Mouse (Mus musculus): ENCODE results near the gene Sco2. TPM values are rescaled to one million over a fixed set of nuclear protein-coding genes. Genes with fewer than 3 reads are reported as not detected.
A peak's percentile ranks its signal among the peaks of the same experiment; 100 is the strongest.

The Sco2 gene
- polyA plus RNA-seq, 1 experiment from 2014 or later: 20.2 TPM

- Histone ChIP-seq H3K4me1 (ENCODE audit: control insufficient read depth, insufficient read depth, low read depth, low read length) (peaks cover 30% of the 10 kb centered on the region), H3K4me2 (ENCODE audit: low read length) (peak overlapping the region; percentile 89), H3K9ac (ENCODE audit: low read depth, low read length) (peak overlapping the region; percentile 77), H3K27ac (ENCODE audit: low read depth, low read length) (peak overlapping the region; percentile 83), H3K4me3 (ENCODE audit: low read length) (peak overlapping the region; percentile 56), H3K27me3 (replicated peaks; ENCODE audit: control insufficient read depth, insufficient read depth, low read length) (no peaks in the 10 kb centered on the region), H3K36me3 (ENCODE audit: control insufficient read depth, insufficient read depth, low read length) (peaks cover 22% of the 10 kb centered on the region), H3K9me3 (ENCODE audit: control insufficient read depth, low read length) (no peaks in the 10 kb centered on the region)
- WGBS: under 1% methylated on average over 15 of the region's 15 CpGs
- ATAC-seq: peak; percentile 37
Observed at GRCm38 (mm10) chr15:89356372-89356771, 17.3 kb downstream of the Sco2 start.

DNA sequence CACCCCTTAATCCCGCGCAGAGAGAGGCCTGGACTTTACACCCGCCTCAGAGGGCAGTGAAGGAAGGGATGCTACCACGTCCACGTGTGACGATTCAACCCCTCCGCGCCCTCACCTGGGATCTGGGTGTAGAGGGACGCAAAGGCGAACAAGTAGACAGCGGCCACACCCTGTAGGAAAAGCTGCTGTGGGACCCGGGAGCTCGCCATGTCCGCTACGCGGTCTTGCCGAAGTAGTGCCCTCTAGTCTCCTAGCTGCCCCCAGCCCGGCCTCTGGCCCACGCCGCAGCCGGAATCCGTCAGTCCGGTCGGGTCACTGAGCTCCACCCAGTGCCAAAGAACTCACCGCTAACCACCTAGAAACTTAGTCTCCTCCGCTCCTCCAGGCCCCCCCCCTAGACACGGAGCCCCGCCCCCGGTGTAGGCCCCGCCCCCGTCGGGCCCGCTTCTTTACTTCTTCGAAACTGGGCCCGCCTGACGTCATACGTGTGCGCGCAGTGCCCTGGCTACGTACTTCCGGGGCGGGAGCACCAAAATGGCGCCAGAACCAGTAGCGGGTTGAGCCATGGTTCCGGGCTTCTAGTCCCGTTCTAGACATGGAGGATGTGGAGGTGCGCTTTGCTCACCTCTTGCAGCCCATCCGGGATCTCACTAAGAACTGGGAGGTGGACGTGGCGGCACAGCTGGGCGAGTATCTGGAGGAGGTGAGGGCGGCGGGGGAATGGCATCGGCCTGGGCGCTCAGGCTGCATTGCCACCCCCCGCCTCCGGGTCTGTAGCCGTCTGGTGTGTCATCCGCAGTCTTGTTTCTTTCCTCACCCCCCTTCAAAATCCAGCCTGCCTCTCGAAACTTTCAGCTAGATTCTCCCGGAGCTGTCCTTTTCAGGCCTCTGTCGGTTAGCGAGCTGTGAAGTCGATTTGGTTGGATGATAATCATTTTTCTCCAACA lies 18.1 kb downstream of the Sco2 start, which contains the start of the genes Lmf2 and Ncaph2:
Lmf2 (minus strand) TSS at position 419 of the 947 bp plus-strand sequence.
Ncaph2 (plus strand) TSS at position 479 of the 947 bp plus-strand sequence.
- no peaks in the 10 kb centered on the region for H3K9me3 ChIP-seq (ENCODE audit: control insufficient read depth, low read length)
- peak within 1 kb of the TSS; percentile 89 for H3K4me2 ChIP-seq (ENCODE audit: low read length)
- peak within 1 kb of the TSS; percentile 56 for H3K4me3 ChIP-seq (ENCODE audit: low read length)
- no peaks in the 10 kb centered on the region for H3K27me3 ChIP-seq (replicated peaks; ENCODE audit: control insufficient read depth, insufficient read depth, low read length)
- H3K36me3 ChIP-seq (ENCODE audit: control insufficient read depth, insufficient read depth, low read length): peaks cover 22% of the 10 kb centered on the region
- peak within 1 kb of the TSS; percentile 83 for H3K27ac ChIP-seq (ENCODE audit: low read depth, low read length)
- peaks cover 30% of the 10 kb centered on the region for H3K4me1 ChIP-seq (ENCODE audit: control insufficient read depth, insufficient read depth, low read depth, low read length)
- ATAC-seq: peak; percentile 95
- H3K9ac ChIP-seq (ENCODE audit: low read depth, low read length): peak within 1 kb of the TSS; percentile 77
- under 1% methylated on average over 60 of the region's 64 CpGs for WGBS

DNA sequence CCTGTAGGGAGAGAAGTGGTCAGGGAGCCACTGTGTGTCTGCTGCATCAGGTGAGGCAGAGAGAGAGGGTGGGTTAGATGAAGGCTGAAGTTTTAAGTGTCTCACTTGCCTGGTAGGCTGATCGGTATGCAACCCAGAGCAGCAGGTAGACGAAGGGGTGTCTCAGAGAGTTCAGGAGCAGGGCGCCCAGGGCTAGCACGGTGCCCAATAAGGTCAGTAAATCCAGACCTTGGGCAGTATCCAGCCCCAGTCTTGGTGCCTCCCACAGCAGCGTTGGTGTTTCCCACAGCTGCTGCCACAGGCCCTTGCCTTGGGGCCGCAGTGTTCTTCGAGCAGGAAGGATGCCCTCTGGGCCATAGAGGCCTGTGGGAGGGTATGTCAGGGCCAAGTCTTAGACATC lies 19.2 kb downstream of the Sco2 start:
- peaks cover 25% of the 10 kb centered on the region for H3K36me3 ChIP-seq (ENCODE audit: control insufficient read depth, insufficient read depth, low read length)
- H3K27me3 ChIP-seq (replicated peaks; ENCODE audit: control insufficient read depth, insufficient read depth, low read length): no peaks in the 10 kb centered on the region
- H3K9me3 ChIP-seq (ENCODE audit: control insufficient read depth, low read length): no peaks in the 10 kb centered on the region
- H3K4me2 ChIP-seq (ENCODE audit: low read length): peak overlapping the region; percentile 71
- no peak overlapping the region for H3K27ac ChIP-seq (ENCODE audit: low read depth, low read length)
- 82% methylated on average over 7 of the region's 7 CpGs for WGBS
- peak overlapping the region; percentile 56 for H3K4me3 ChIP-seq (ENCODE audit: low read length)
- no peak for ATAC-seq
- peak overlapping the region; percentile 77 for H3K9ac ChIP-seq (ENCODE audit: low read depth, low read length)
- peaks cover 30% of the 10 kb centered on the region for H3K4me1 ChIP-seq (ENCODE audit: control insufficient read depth, insufficient read depth, low read depth, low read length)

DNA sequence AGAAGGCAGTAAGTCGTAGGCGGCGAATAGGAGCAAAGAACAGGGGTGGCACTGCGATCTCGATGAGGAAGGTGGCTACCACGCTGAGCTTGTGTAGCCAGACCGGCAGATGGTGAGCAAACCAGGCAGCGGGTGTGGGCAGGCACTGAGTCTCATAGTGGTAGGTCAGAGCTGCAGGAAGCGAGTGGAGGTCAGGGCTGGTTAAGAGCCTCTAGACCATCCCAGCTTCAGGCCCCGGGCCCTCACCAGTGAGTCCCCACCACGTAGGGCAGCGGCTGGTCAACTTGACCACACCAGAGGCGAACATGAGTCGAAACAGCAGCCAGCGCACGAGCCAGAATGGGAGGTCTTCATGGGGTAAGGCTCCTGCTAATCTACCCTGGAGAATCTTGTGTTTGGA lies 19.8 kb downstream of the Sco2 start:
- 94% methylated on average over 16 of the region's 16 CpGs for WGBS
- H3K27me3 ChIP-seq (replicated peaks; ENCODE audit: control insufficient read depth, insufficient read depth, low read length): no peaks in the 10 kb centered on the region
- H3K4me2 ChIP-seq (ENCODE audit: low read length): no peak overlapping the region; the same call in 1 of the 2 replicates

GRCm38 (mm10) chr15:89352795-89353194 lies 20.9 kb downstream of the Sco2 start:
- peaks cover 25% of the 10 kb centered on the region for H3K36me3 ChIP-seq (ENCODE audit: control insufficient read depth, insufficient read depth, low read length)
- peaks cover 23% of the 10 kb centered on the region for H3K4me1 ChIP-seq (ENCODE audit: control insufficient read depth, insufficient read depth, low read depth, low read length)
- no peaks in the 10 kb centered on the region for H3K27me3 ChIP-seq (replicated peaks; ENCODE audit: control insufficient read depth, insufficient read depth, low read length)
- no peaks in the 10 kb centered on the region for H3K9me3 ChIP-seq (ENCODE audit: control insufficient read depth, low read length)
- ATAC-seq: no peak
- H3K4me2 ChIP-seq (ENCODE audit: low read length): no peak overlapping the region
- no peak overlapping the region for H3K27ac ChIP-seq (ENCODE audit: low read depth, low read length)
- 98% methylated on average over 12 of the region's 12 CpGs for WGBS
- H3K4me3 ChIP-seq (ENCODE audit: low read length): no peak overlapping the region
- H3K9ac ChIP-seq (ENCODE audit: low read depth, low read length): no peak overlapping the region

More for the DNA sequence above, 19.8 kb downstream of the Sco2 start:
- Histone ChIP-seq H3K27ac (ENCODE audit: low read depth, low read length) (no peak overlapping the region), H3K4me1 (ENCODE audit: control insufficient read depth, insufficient read depth, low read depth, low read length) (peaks cover 30% of the 10 kb centered on the region), H3K36me3 (ENCODE audit: control insufficient read depth, insufficient read depth, low read length) (peaks cover 25% of the 10 kb centered on the region), H3K9ac (ENCODE audit: low read depth, low read length) (no peak overlapping the region), H3K4me3 (ENCODE audit: low read length) (no peak overlapping the region), H3K9me3 (ENCODE audit: control insufficient read depth, low read length) (no peaks in the 10 kb centered on the region)
- no peak for ATAC-seq

DNA sequence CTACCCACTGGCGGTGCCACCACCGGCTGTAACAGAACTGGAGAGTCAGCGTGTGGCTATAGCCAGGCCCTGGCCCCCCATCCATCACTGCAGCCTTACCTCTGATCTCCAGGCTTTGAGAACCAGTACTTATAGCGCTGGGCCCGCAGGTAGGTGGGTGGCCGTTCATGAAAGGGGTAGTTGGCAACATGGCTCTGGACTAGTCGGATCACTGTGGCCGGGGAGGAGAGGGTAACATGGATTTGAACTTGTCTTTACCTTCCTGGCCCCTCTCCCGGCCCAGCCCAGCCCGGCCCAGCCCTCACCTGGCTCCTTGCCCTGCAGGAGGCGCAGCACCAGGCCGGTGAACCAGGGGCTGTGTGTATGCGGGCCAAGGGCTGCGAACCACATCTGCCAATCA lies 21.6 kb downstream of the Sco2 start:
- H3K9ac ChIP-seq (ENCODE audit: low read depth, low read length): no peak overlapping the region
- H3K9me3 ChIP-seq (ENCODE audit: control insufficient read depth, low read length): no peaks in the 10 kb centered on the region
- H3K4me3 ChIP-seq (ENCODE audit: low read length): no peak overlapping the region
- no peaks in the 10 kb centered on the region for H3K27me3 ChIP-seq (replicated peaks; ENCODE audit: control insufficient read depth, insufficient read depth, low read length)
- H3K36me3 ChIP-seq (ENCODE audit: control insufficient read depth, insufficient read depth, low read length): peaks cover 25% of the 10 kb centered on the region
- H3K27ac ChIP-seq (ENCODE audit: low read depth, low read length): no peak overlapping the region
- WGBS: 96% methylated on average over 14 of the region's 14 CpGs
- no peak for ATAC-seq
- peaks cover 17% of the 10 kb centered on the region for H3K4me1 ChIP-seq (ENCODE audit: control insufficient read depth, insufficient read depth, low read depth, low read length)
- H3K4me2 ChIP-seq (ENCODE audit: low read length): no peak overlapping the region

GRCm38 (mm10) chr15:89351302-89351701 lies 22.3 kb downstream of the Sco2 start:
- no peak overlapping the region for H3K4me2 ChIP-seq (ENCODE audit: low read length)
- peaks cover 25% of the 10 kb centered on the region for H3K36me3 ChIP-seq (ENCODE audit: control insufficient read depth, insufficient read depth, low read length)
- no peak for ATAC-seq
- H3K4me1 ChIP-seq (ENCODE audit: control insufficient read depth, insufficient read depth, low read depth, low read length): peaks cover 10% of the 10 kb centered on the region
- no peaks in the 10 kb centered on the region for H3K9me3 ChIP-seq (ENCODE audit: control insufficient read depth, low read length)
- H3K27me3 ChIP-seq (replicated peaks; ENCODE audit: control insufficient read depth, insufficient read depth, low read length): no peaks in the 10 kb centered on the region
- no peak overlapping the region for H3K4me3 ChIP-seq (ENCODE audit: low read length)
- H3K27ac ChIP-seq (ENCODE audit: low read depth, low read length): no peak overlapping the region
- 90% methylated on average over 15 of the region's 15 CpGs for WGBS
- H3K9ac ChIP-seq (ENCODE audit: low read depth, low read length): no peak overlapping the region

GRCm38 (mm10) chr15:89350447-89350846 lies 23.2 kb downstream of the Sco2 start:
- H3K36me3 ChIP-seq (ENCODE audit: control insufficient read depth, insufficient read depth, low read length): peaks cover 25% of the 10 kb centered on the region
- no peak overlapping the region for H3K4me3 ChIP-seq (ENCODE audit: low read length)
- H3K4me2 ChIP-seq (ENCODE audit: low read length): no peak overlapping the region
- H3K9me3 ChIP-seq (ENCODE audit: control insufficient read depth, low read length): no peaks in the 10 kb centered on the region
- no peak overlapping the region for H3K27ac ChIP-seq (ENCODE audit: low read depth, low read length)
- peaks cover 10% of the 10 kb centered on the region for H3K4me1 ChIP-seq (ENCODE audit: control insufficient read depth, insufficient read depth, low read depth, low read length)
- no peak overlapping the region for H3K9ac ChIP-seq (ENCODE audit: low read depth, low read length)
- 83% methylated on average over 5 of the region's 5 CpGs for WGBS
- H3K27me3 ChIP-seq (replicated peaks; ENCODE audit: control insufficient read depth, insufficient read depth, low read length): no peaks in the 10 kb centered on the region
- no peak for ATAC-seq

GRCm38 (mm10) chr15:89343325-89343724 lies 30.3 kb downstream of the Sco2 start:
- WGBS: 91% methylated on average over 3 of the region's 3 CpGs
- no peaks in the 10 kb centered on the region for H3K36me3 ChIP-seq (ENCODE audit: control insufficient read depth, insufficient read depth, low read length)
- no peaks in the 10 kb centered on the region for H3K27me3 ChIP-seq (replicated peaks; ENCODE audit: control insufficient read depth, insufficient read depth, low read length)
- H3K9ac ChIP-seq (ENCODE audit: low read depth, low read length): no peak overlapping the region
- no peak overlapping the region for H3K27ac ChIP-seq (ENCODE audit: low read depth, low read length)
- H3K4me2 ChIP-seq (ENCODE audit: low read length): no peak overlapping the region
- H3K4me3 ChIP-seq (ENCODE audit: low read length): no peak overlapping the region
- no peak for ATAC-seq
- no peaks in the 10 kb centered on the region for H3K9me3 ChIP-seq (ENCODE audit: control insufficient read depth, low read length)
- H3K4me1 ChIP-seq (ENCODE audit: control insufficient read depth, insufficient read depth, low read depth, low read length): no peaks in the 10 kb centered on the region
